ENCODE assay signal across 20 mouse cellular contexts in genomic region chr11:4680126-4680525, GRCm38 (mm10). TPM values are rescaled to one million over a fixed set of nuclear protein-coding genes. Genes with fewer than 3 reads are reported as not detected.
DNase-seq lines count a peak whose midpoint lies in the region; ATAC-seq lines count a peak whose summit lies in the region.
"Had no signal": no experiment of that assay in that cellular context is flagged by ENCODE, and none has a peak within 500 bp of the region (broad histone marks: within the 10 kb centered on the region; RNA-seq: fewer than 3 reads in every experiment).

No protein-coding gene starts in this region.

- no peak overlapping the region for H3K4me2 ChIP-seq in embryonic facial prominence, embryonic 12.5 days (replicated peaks)
- no peak overlapping the region for H3K4me2 ChIP-seq in midbrain, embryonic 11.5 days
- no peak overlapping the region for H3K4me2 ChIP-seq in midbrain, embryonic 14.5 days (ENCODE audit: low read length)
- H3K4me2 ChIP-seq in embryonic facial prominence, embryonic 13.5 days, result no peak overlapping the region
- H3K4me2 ChIP-seq: forebrain, embryonic 12.5 days; heart, embryonic 12.5 days; hindbrain, embryonic 14.5 days had no signal

- WGBS in embryonic facial prominence, embryonic 12.5 days, result 31% methylated on average over 3 of the region's 3 CpGs
- WGBS in embryonic facial prominence, embryonic 10.5 days, result 49% methylated on average over 3 of the region's 3 CpGs
- WGBS in midbrain, embryonic 11.5 days, result 60% methylated on average over 3 of the region's 3 CpGs
- 45% methylated on average over 3 of the region's 3 CpGs for WGBS in midbrain, embryonic 14.5 days
- 35% methylated on average over 3 of the region's 3 CpGs for WGBS in embryonic facial prominence, embryonic 13.5 days

- H3K9ac ChIP-seq in embryonic facial prominence, embryonic 12.5 days, result no peak overlapping the region
- no peak overlapping the region for H3K9ac ChIP-seq in midbrain, embryonic 11.5 days (ENCODE audit: low read length)
- no peak overlapping the region for H3K9ac ChIP-seq in midbrain, embryonic 14.5 days (replicated peaks; ENCODE audit: low read length)
- no peak overlapping the region for H3K9ac ChIP-seq in ES-E14 (ENCODE audit: insufficient read depth, low read depth, low read length, poor library complexity, severe bottlenecking)
- H3K9ac ChIP-seq in embryonic facial prominence, embryonic 13.5 days, result no peak overlapping the region
- H3K9ac ChIP-seq: forebrain, embryonic 12.5 days; forebrain, postnatal 0 days; heart, embryonic 12.5 days; hindbrain, embryonic 14.5 days had no signal

- no peak for ATAC-seq in embryonic facial prominence, embryonic 12.5 days (ENCODE audit: insufficient number of reproducible peaks, insufficient read depth, low FRiP score, low TSS enrichment)
- ATAC-seq in midbrain, embryonic 11.5 days (ENCODE audit: low FRiP score), result no peak
- no peak; the same call in 1 of the 2 replicates for ATAC-seq in midbrain, embryonic 14.5 days (ENCODE audit: low FRiP score, low TSS enrichment)
- ATAC-seq in embryonic facial prominence, embryonic 13.5 days (ENCODE audit: insufficient number of reproducible peaks, insufficient read depth, low FRiP score, low TSS enrichment, low read depth), result no peak
- ATAC-seq: activated CD4-positive, CD25-positive, alpha-beta regulatory T cell, adult 4 months; CD4-positive, CD25-positive, alpha-beta regulatory T cell, adult 4 months; forebrain, postnatal 0 days had no signal

- in situ Hi-C loops in ES-E14 (cut with MboI; ENCODE audit: low sequenced_read_pairs in 2 of 2, unreplicated experiment in 2 of 2), result no loop called here

- no peak for DNase-seq in embryonic facial prominence, embryonic 10.5 days (ENCODE audit: low spot score)
- peak; percentile 76 for DNase-seq in midbrain, embryonic 11.5 days (ENCODE audit: low spot score, missing footprints)
- DNase-seq in midbrain, embryonic 14.5 days, result no peak
- DNase-seq in ES-E14 (ENCODE audit: low read depth, low spot score), result peak; percentile 27
- no peak for DNase-seq in cerebellum, postnatal 4 days (ENCODE audit: low spot score in 2 of 2)
- no peak for DNase-seq in gastrocnemius, adult 8-10 months (ENCODE audit: low spot score in 2 of 2)
- DNase-seq: adrenal gland, postnatal 14 days; B cell, adult 2 months; cerebellum, adult 18-20 months; cerebellum, postnatal 10 days; forebrain, postnatal 0 days; gastrocnemius, postnatal 25 days had no signal

- H3K27ac ChIP-seq in embryonic facial prominence, embryonic 12.5 days, result 0 out of 2 replicates have a peak overlapping the region, but pooled peaks have one; percentile 42
- no peak overlapping the region for H3K27ac ChIP-seq in embryonic facial prominence, embryonic 10.5 days (replicated peaks)
- no peak overlapping the region for H3K27ac ChIP-seq in midbrain, embryonic 11.5 days (ENCODE audit: low read depth, low read length)
- no peak overlapping the region for H3K27ac ChIP-seq in midbrain, embryonic 14.5 days (replicated peaks; ENCODE audit: low read depth, low read length)
- H3K27ac ChIP-seq in ES-E14 (ENCODE audit: insufficient read depth, low read depth, low read length, poor library complexity, severe bottlenecking), result no peak overlapping the region
- H3K27ac ChIP-seq in embryonic facial prominence, embryonic 13.5 days, result peak overlapping the region; percentile 92
- H3K27ac ChIP-seq: hindbrain, embryonic 10.5 days; hindbrain, embryonic 14.5 days had no signal

- no peaks in the 10 kb centered on the region for H3K9me3 ChIP-seq in embryonic facial prominence, embryonic 12.5 days
- H3K9me3 ChIP-seq in embryonic facial prominence, embryonic 10.5 days, result no peaks in the 10 kb centered on the region
- H3K9me3 ChIP-seq in midbrain, embryonic 11.5 days (ENCODE audit: control insufficient read depth, low read length), result no peaks in the 10 kb centered on the region
- H3K9me3 ChIP-seq in midbrain, embryonic 14.5 days (ENCODE audit: control insufficient read depth, low read length), result no peaks in the 10 kb centered on the region
- no peaks in the 10 kb centered on the region for H3K9me3 ChIP-seq in ES-E14 (ENCODE audit: control insufficient read depth, insufficient read depth, low read depth, low read length)
- H3K9me3 ChIP-seq in embryonic facial prominence, embryonic 13.5 days, result no peaks in the 10 kb centered on the region
- H3K9me3 ChIP-seq: forebrain, embryonic 12.5 days; heart, embryonic 12.5 days; hindbrain, embryonic 10.5 days had no signal

- peaks cover 15% of the 10 kb centered on the region for H3K4me1 ChIP-seq in embryonic facial prominence, embryonic 12.5 days
- peaks cover 19% of the 10 kb centered on the region for H3K4me1 ChIP-seq in embryonic facial prominence, embryonic 10.5 days
- no peaks in the 10 kb centered on the region for H3K4me1 ChIP-seq in midbrain, embryonic 11.5 days (ENCODE audit: control insufficient read depth, insufficient read depth, low read length)
- no peaks in the 10 kb centered on the region for H3K4me1 ChIP-seq in midbrain, embryonic 14.5 days (ENCODE audit: control insufficient read depth, insufficient read depth, low read length)
- peaks cover 2 to 17% of the 10 kb centered on the region in 2 experiments; a peak in 1 of 4 replicates for H3K4me1 ChIP-seq in ES-E14 (ENCODE audit: control insufficient read depth in 2 of 2, insufficient read depth in 2 of 2, low read length in 2 of 2, poor library complexity in 1 of 2)
- peaks cover 24% of the 10 kb centered on the region for H3K4me1 ChIP-seq in embryonic facial prominence, embryonic 13.5 days
- H3K4me1 ChIP-seq: forebrain, embryonic 12.5 days had no signal

- no peaks in the 10 kb centered on the region for H3K27me3 ChIP-seq in embryonic facial prominence, embryonic 12.5 days
- H3K27me3 ChIP-seq in embryonic facial prominence, embryonic 10.5 days (replicated peaks; ENCODE audit: low read depth, poor library complexity, severe bottlenecking), result no peaks in the 10 kb centered on the region
- no peaks in the 10 kb centered on the region for H3K27me3 ChIP-seq in midbrain, embryonic 11.5 days (ENCODE audit: control insufficient read depth, insufficient read depth, low read length)
- no peaks in the 10 kb centered on the region for H3K27me3 ChIP-seq in midbrain, embryonic 14.5 days (ENCODE audit: control insufficient read depth, insufficient read depth, low read length)
- H3K27me3 ChIP-seq in embryonic facial prominence, embryonic 13.5 days, result no peaks in the 10 kb centered on the region
- H3K27me3 ChIP-seq: forebrain, embryonic 12.5 days; heart, embryonic 12.5 days had no signal

- H3K36me3 ChIP-seq in embryonic facial prominence, embryonic 12.5 days, result peaks cover 69% of the 10 kb centered on the region
- H3K36me3 ChIP-seq in embryonic facial prominence, embryonic 10.5 days (replicated peaks), result peaks cover 85% of the 10 kb centered on the region
- H3K36me3 ChIP-seq in midbrain, embryonic 11.5 days (ENCODE audit: control insufficient read depth, insufficient read depth, low read length), result peaks cover 10% of the 10 kb centered on the region
- peaks cover 74% of the 10 kb centered on the region for H3K36me3 ChIP-seq in midbrain, embryonic 14.5 days (ENCODE audit: control insufficient read depth, insufficient read depth, low read length)
- peaks cover 34% of the 10 kb centered on the region; the same call in 1 of the 2 replicates for H3K36me3 ChIP-seq in ES-E14 (ENCODE audit: control insufficient read depth, insufficient read depth, low read length, poor library complexity, severe bottlenecking)
- peaks cover 75% of the 10 kb centered on the region for H3K36me3 ChIP-seq in embryonic facial prominence, embryonic 13.5 days

- no peak overlapping the region for H3K4me3 ChIP-seq in embryonic facial prominence, embryonic 12.5 days
- no peak overlapping the region for H3K4me3 ChIP-seq in embryonic facial prominence, embryonic 10.5 days
- no peak overlapping the region for H3K4me3 ChIP-seq in midbrain, embryonic 11.5 days (ENCODE audit: low read depth, low read length)
- no peak overlapping the region for H3K4me3 ChIP-seq in midbrain, embryonic 14.5 days (replicated peaks; ENCODE audit: low read depth, low read length)
- H3K4me3 ChIP-seq in ES-E14 (ENCODE audit: insufficient read depth in 1 of 2, low read depth in 1 of 2, low read length in 2 of 2, poor library complexity in 1 of 2, severe bottlenecking in 1 of 2), result no peak overlapping the region
- no peak overlapping the region for H3K4me3 ChIP-seq in embryonic facial prominence, embryonic 13.5 days
- H3K4me3 ChIP-seq: forebrain, embryonic 12.5 days; heart, embryonic 12.5 days; hindbrain, embryonic 10.5 days had no signal

RNA-seq across cellular contexts. Expression of gene Uqcr10, which starts 24.0 kb away (rescaled TPM):
- 641 and 685 TPM in 2 replicates for polyA plus RNA-seq in embryonic facial prominence, embryonic 12.5 days (2016; fragmentation: Nextera tagmentation; extraction: Ambion mirVana)
- 661 and 685 TPM in 2 replicates for polyA plus RNA-seq in embryonic facial prominence, embryonic 10.5 days (2016; fragmentation: Nextera tagmentation; extraction: Ambion mirVana)
- polyA plus RNA-seq in midbrain, embryonic 11.5 days (2014; fragmentation: Nextera tagmentation; extraction: Ambion mirVana), result 547 and 572 TPM in 2 replicates
- polyA plus RNA-seq in midbrain, embryonic 14.5 days (2014; fragmentation: Nextera tagmentation; extraction: Ambion mirVana), result 495 and 649 TPM in 2 replicates
- 963 and 1,094 TPM in 2 replicates for total RNA-seq in ES-E14 (2012; rRNA removed)
- 769 and 773 TPM in 2 replicates for polyA plus RNA-seq in embryonic facial prominence, embryonic 13.5 days (2015; fragmentation: Nextera tagmentation; extraction: Ambion mirVana)
- 1,000 to 10,000 TPM in 1 of 4 experiments, 100 to 1,000 TPM in 3; 882 to 1,031 (median 959) TPM for total RNA-seq in gastrocnemius, adult 8-10 months (2022)

RNA-seq across cellular contexts. Expression of gene Zmat5, which starts 24.4 kb away (rescaled TPM):
- polyA plus RNA-seq in embryonic facial prominence, embryonic 12.5 days (2016; fragmentation: Nextera tagmentation; extraction: Ambion mirVana), result 60.7 and 65.3 TPM in 2 replicates
- polyA plus RNA-seq in embryonic facial prominence, embryonic 10.5 days (2016; fragmentation: Nextera tagmentation; extraction: Ambion mirVana), result 75.4 and 82.4 TPM in 2 replicates
- 74.5 and 85.5 TPM in 2 replicates for polyA plus RNA-seq in midbrain, embryonic 11.5 days (2014; fragmentation: Nextera tagmentation; extraction: Ambion mirVana)
- polyA plus RNA-seq in midbrain, embryonic 14.5 days (2014; fragmentation: Nextera tagmentation; extraction: Ambion mirVana), result 60.0 and 63.6 TPM in 2 replicates
- total RNA-seq in ES-E14 (2012; rRNA removed), result 22.4 and 32.3 TPM in 2 replicates
- 57.6 and 69.4 TPM in 2 replicates for polyA plus RNA-seq in embryonic facial prominence, embryonic 13.5 days (2015; fragmentation: Nextera tagmentation; extraction: Ambion mirVana)
- 10 to 100 TPM; 19.6 to 26.9 (median 24.7) TPM for total RNA-seq in gastrocnemius, adult 8-10 months (2022)

RNA-seq across cellular contexts. Expression of gene Ascc2, which starts 42.6 kb away (rescaled TPM):
- 38.8 and 40.1 TPM in 2 replicates for polyA plus RNA-seq in embryonic facial prominence, embryonic 12.5 days (2016; fragmentation: Nextera tagmentation; extraction: Ambion mirVana)
- 42.2 and 43.0 TPM in 2 replicates for polyA plus RNA-seq in embryonic facial prominence, embryonic 10.5 days (2016; fragmentation: Nextera tagmentation; extraction: Ambion mirVana)
- polyA plus RNA-seq in midbrain, embryonic 11.5 days (2014; fragmentation: Nextera tagmentation; extraction: Ambion mirVana), result 30.5 and 33.4 TPM in 2 replicates
- polyA plus RNA-seq in midbrain, embryonic 14.5 days (2014; fragmentation: Nextera tagmentation; extraction: Ambion mirVana), result 15.4 and 21.7 TPM in 2 replicates
- total RNA-seq in ES-E14 (2012; rRNA removed), result 18.9 and 23.8 TPM in 2 replicates
- polyA plus RNA-seq in embryonic facial prominence, embryonic 13.5 days (2015; fragmentation: Nextera tagmentation; extraction: Ambion mirVana), result 33.8 and 35.5 TPM in 2 replicates
- total RNA-seq in gastrocnemius, adult 8-10 months (2022), result 10 to 100 TPM; 15.6 to 18.7 (median 16.5) TPM

Comparison
In these comparisons a context has a peak if more than half of its experiments do, and no peak if none do; other contexts are left out.
1. H3K27ac ChIP-seq: peak in embryonic facial prominence, embryonic 12.5 days (single experiment) and embryonic facial prominence, embryonic 13.5 days (single experiment); none in embryonic facial prominence, embryonic 10.5 days (single experiment), midbrain, embryonic 11.5 days (single experiment), midbrain, embryonic 14.5 days (single experiment) and ES-E14 (single experiment).
2. DNase-seq: peak in midbrain, embryonic 11.5 days (single experiment) and ES-E14 (single experiment); none in embryonic facial prominence, embryonic 10.5 days (single experiment), midbrain, embryonic 14.5 days (single experiment), cerebellum, postnatal 4 days (0 of 2) and gastrocnemius, adult 8-10 months (0 of 2).